In the genomic region with DNA sequence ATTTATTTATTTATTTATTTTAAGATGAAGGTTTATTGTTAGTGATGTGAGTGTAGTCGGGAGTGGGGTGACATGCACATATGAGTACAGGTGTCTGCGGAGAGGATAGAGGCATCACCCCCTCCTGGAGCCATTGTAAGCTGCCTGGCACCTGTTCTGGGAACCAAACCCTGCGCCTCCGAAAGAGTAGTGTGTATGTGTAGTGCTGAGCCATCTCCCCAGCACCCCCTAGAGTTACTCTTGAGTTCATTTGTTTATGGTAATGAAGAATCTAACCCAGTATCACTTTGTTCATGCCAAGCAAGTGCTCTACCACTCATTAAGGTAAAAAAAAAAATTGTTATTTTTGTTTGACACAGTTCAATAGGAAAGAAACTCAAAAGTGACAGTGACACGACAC, we compare ENCODE assay signal across 16 mouse cellular contexts. TPM values are rescaled to one million over a fixed set of nuclear protein-coding genes. Genes with fewer than 3 reads are reported as not detected.
DNase-seq lines count a peak whose midpoint lies in the region; ATAC-seq and TF ChIP-seq lines count a peak whose summit lies in the region.
"Had no signal": no experiment of that assay in that cellular context is flagged by ENCODE, and none has a peak within 500 bp of the region (broad histone marks: within the 10 kb centered on the region; RNA-seq: fewer than 3 reads in every experiment).

No protein-coding gene starts in this region.

- peak; percentile 41; the same call in 1 of the 2 replicates for ATAC-seq in forebrain, embryonic 16.5 days
- no peak for ATAC-seq in forebrain, embryonic 12.5 days (ENCODE audit: low FRiP score)
- ATAC-seq: inflammation-experienced regulatory T-cells, adult 6 months; Patski had no signal

- H3K9me3 ChIP-seq in forebrain, embryonic 16.5 days (ENCODE audit: control insufficient read depth, low read length): no peaks in the 10 kb centered on the region
- no peaks in the 10 kb centered on the region for H3K9me3 ChIP-seq in forebrain, embryonic 12.5 days
- H3K9me3 ChIP-seq: lung, embryonic 15.5 days had no signal

- no peaks in the 10 kb centered on the region for H3K27me3 ChIP-seq in forebrain, embryonic 16.5 days (replicated peaks; ENCODE audit: control insufficient read depth, insufficient read depth, low read length)
- H3K27me3 ChIP-seq in forebrain, embryonic 12.5 days: no peaks in the 10 kb centered on the region
- no peaks in the 10 kb centered on the region for H3K27me3 ChIP-seq in myocyte (ENCODE audit: control insufficient read depth, insufficient read depth, insufficient read length)
- H3K27me3 ChIP-seq: lung, embryonic 15.5 days; Patski had no signal

- H3K36me3 ChIP-seq in forebrain, embryonic 16.5 days (ENCODE audit: control insufficient read depth, insufficient read depth): no peaks in the 10 kb centered on the region
- H3K36me3 ChIP-seq in forebrain, embryonic 12.5 days (replicated peaks): no peaks in the 10 kb centered on the region
- H3K36me3 ChIP-seq in myocyte (ENCODE audit: control insufficient read depth, insufficient read depth): peaks cover 7% of the 10 kb centered on the region

- WGBS in forebrain, embryonic 16.5 days: 84% methylated on average over 5 of the region's 5 CpGs
- WGBS in forebrain, embryonic 12.5 days: 82% methylated on average over 5 of the region's 5 CpGs

- H3K4me3 ChIP-seq in forebrain, embryonic 16.5 days (replicated peaks; ENCODE audit: low read length): no peak overlapping the region
- H3K4me3 ChIP-seq in forebrain, embryonic 12.5 days (replicated peaks): no peak overlapping the region
- H3K4me3 ChIP-seq in layer of hippocampus, adult 2 months: no peak overlapping the region
- H3K4me3 ChIP-seq in myocyte: no peak overlapping the region
- H3K4me3 ChIP-seq: lung, embryonic 15.5 days had no signal

- peaks cover 48% of the 10 kb centered on the region for H3K79me2 ChIP-seq in myocyte (ENCODE audit: control insufficient read depth, insufficient read depth)

- no peak for TF ChIP-seq POLR2A in myocyte (IDR thresholded peaks at IDR 0.05; ENCODE audit: insufficient read length, low read depth)

- no peak for DNase-seq in layer of hippocampus, adult 2 months (ENCODE audit: low spot score in 2 of 2)
- no peak for DNase-seq in layer of hippocampus, postnatal 10 days (ENCODE audit: low spot score in 2 of 2)
- peak; percentile 52 for DNase-seq in T-cell, adult 2 months (ENCODE audit: low spot score)
- no peak for DNase-seq in embryo, embryonic 9.5 days (ENCODE audit: extremely low spot score)
- DNase-seq in kidney, adult 18-20 months: no peak
- DNase-seq: adrenal gland, adult 8-10 months; embryo, embryonic 11 days had no signal

- peaks cover 15% of the 10 kb centered on the region for H3K4me1 ChIP-seq in forebrain, embryonic 16.5 days (replicated peaks; ENCODE audit: control insufficient read depth, insufficient read depth, low read length)
- peaks cover 26% of the 10 kb centered on the region for H3K4me1 ChIP-seq in forebrain, embryonic 12.5 days

- H3K4me2 ChIP-seq in forebrain, embryonic 16.5 days (ENCODE audit: low read length): no peak overlapping the region
- no peak overlapping the region for H3K4me2 ChIP-seq in forebrain, embryonic 12.5 days
- H3K4me2 ChIP-seq in myocyte (ENCODE audit: low read depth): peak overlapping the region; percentile 2
- H3K4me2 ChIP-seq: lung, embryonic 15.5 days had no signal

- H3ac ChIP-seq in myocyte (ENCODE audit: control insufficient read depth, insufficient read length): no peak overlapping the region

- no peak overlapping the region for H3K27ac ChIP-seq in forebrain, embryonic 16.5 days (ENCODE audit: low read length)
- H3K27ac ChIP-seq in forebrain, embryonic 12.5 days: no peak overlapping the region
- H3K27ac ChIP-seq in layer of hippocampus, adult 2 months: peak overlapping the region; percentile 15
- H3K27ac ChIP-seq: lung, embryonic 15.5 days had no signal

- no peak overlapping the region for H3K9ac ChIP-seq in forebrain, embryonic 16.5 days (replicated peaks; ENCODE audit: low read depth, low read length)
- no peak overlapping the region for H3K9ac ChIP-seq in forebrain, embryonic 12.5 days
- H3K9ac ChIP-seq: lung, embryonic 15.5 days had no signal

- TF ChIP-seq CTCF in layer of hippocampus, adult 2 months (conservative IDR thresholded peaks at IDR 0.05): peak; percentile 50

TF ChIP-seq in myocyte, 11 proteins besides CTCF, POLR2A, EP300 and RAD21:
- TF ChIP-seq SRF (IDR thresholded peaks at IDR 0.05; ENCODE audit: control insufficient read depth, insufficient read length, low read depth) (no peak), MYOG (IDR thresholded peaks at IDR 0.05; ENCODE audit: control insufficient read depth in 1 of 3, insufficient read depth in 1 of 3, insufficient read length in 2 of 3, low read depth in 2 of 3) (no peak), TCF12 (IDR thresholded peaks at IDR 0.05; ENCODE audit: insufficient read depth, poor library complexity, severe bottlenecking) (no peak), REST (IDR thresholded peaks at IDR 0.05; ENCODE audit: insufficient read depth, insufficient read length) (no peak), E2F4 (IDR thresholded peaks at IDR 0.05; ENCODE audit: insufficient read depth) (no peak), MYOD1 (IDR thresholded peaks at IDR 0.05; ENCODE audit: control insufficient read depth in 1 of 3, insufficient read length in 2 of 3, low read depth in 2 of 3) (no peak), MAX (IDR thresholded peaks at IDR 0.05; ENCODE audit: low read depth) (no peak), TCF3 (IDR thresholded peaks at IDR 0.05; ENCODE audit: insufficient read length, low read depth) (no peak), POLR2AphosphoS2 (IDR thresholded peaks at IDR 0.05; ENCODE audit: insufficient read length, low read depth) (no peak), USF1 (IDR thresholded peaks at IDR 0.05; ENCODE audit: low read depth) (no peak), CEBPB (IDR thresholded peaks at IDR 0.05; ENCODE audit: insufficient read depth, poor library complexity, severe bottlenecking) (no peak)

RNA-seq across cellular contexts. Expression of a gene that starts 25.3 kb away (rescaled TPM):
- 5.2 and 5.4 TPM in 2 replicates for polyA plus RNA-seq in forebrain, embryonic 16.5 days (2015; fragmentation: Nextera tagmentation; extraction: Ambion mirVana)
- polyA plus RNA-seq in forebrain, embryonic 12.5 days (2016; fragmentation: Nextera tagmentation; extraction: Ambion mirVana): 8.8 and 10.8 TPM in 2 replicates
- 10 to 100 TPM; 25.5 to 35.0 TPM for total RNA-seq in layer of hippocampus, adult 2 months (2021)
- total RNA-seq in layer of hippocampus, postnatal 10 days (2021): 10 to 100 TPM; 38.6 to 39.4 TPM
- polyA plus RNA-seq in myocyte (2012; fragmentation: generic; extraction: Trizol): 60.0 TPM

RNA-seq across cellular contexts. Expression of a gene that starts 37.0 kb away (rescaled TPM):
- 31.2 and 32.4 TPM in 2 replicates for polyA plus RNA-seq in forebrain, embryonic 16.5 days (2015; fragmentation: Nextera tagmentation; extraction: Ambion mirVana)
- polyA plus RNA-seq in forebrain, embryonic 12.5 days (2016; fragmentation: Nextera tagmentation; extraction: Ambion mirVana): 36.7 and 39.2 TPM in 2 replicates
- total RNA-seq in layer of hippocampus, adult 2 months (2021): 10 to 100 TPM; 15.0 to 18.1 TPM
- 10 to 100 TPM; 15.7 to 20.1 TPM for total RNA-seq in layer of hippocampus, postnatal 10 days (2021)
- 14.8 TPM for polyA plus RNA-seq in myocyte (2012; fragmentation: generic; extraction: Trizol)

RNA-seq across cellular contexts. Expression of a gene that starts 37.2 kb away (rescaled TPM):
- 239 and 248 TPM in 2 replicates for polyA plus RNA-seq in forebrain, embryonic 16.5 days (2015; fragmentation: Nextera tagmentation; extraction: Ambion mirVana)
- 177 and 179 TPM in 2 replicates for polyA plus RNA-seq in forebrain, embryonic 12.5 days (2016; fragmentation: Nextera tagmentation; extraction: Ambion mirVana)
- total RNA-seq in layer of hippocampus, adult 2 months (2021): 10 to 100 TPM; 52.3 to 52.5 TPM
- total RNA-seq in layer of hippocampus, postnatal 10 days (2021): 10 to 100 TPM; 53.9 to 59.0 TPM
- polyA plus RNA-seq in myocyte (2012; fragmentation: generic; extraction: Trizol): 49.1 TPM

RNA-seq across cellular contexts. Expression of a gene that starts 40.5 kb away (rescaled TPM):
- not detected in 2 replicates for polyA plus RNA-seq in forebrain, embryonic 16.5 days (2015; fragmentation: Nextera tagmentation; extraction: Ambion mirVana)
- polyA plus RNA-seq in forebrain, embryonic 12.5 days (2016; fragmentation: Nextera tagmentation; extraction: Ambion mirVana): not detected in 2 replicates
- total RNA-seq in layer of hippocampus, adult 2 months (2021): not detected
- total RNA-seq in layer of hippocampus, postnatal 10 days (2021): under 1 TPM in 1 of 2 experiments, not detected in 1; 0.37 TPM
- not detected for polyA plus RNA-seq in myocyte (2012; fragmentation: generic; extraction: Trizol)
- total RNA-seq: adrenal gland, adult 8-10 months; heart, adult 8-10 months had no signal
- polyA plus RNA-seq: C2C12; inflammation-experienced regulatory T-cells, adult 6 months; limb, embryonic 11.5 days; lung, embryonic 15.5 days; Patski had no signal
